Mouse (Mus musculus): ENCODE data around the gene Sftpa1.

The Sftpa1 gene

DNA sequence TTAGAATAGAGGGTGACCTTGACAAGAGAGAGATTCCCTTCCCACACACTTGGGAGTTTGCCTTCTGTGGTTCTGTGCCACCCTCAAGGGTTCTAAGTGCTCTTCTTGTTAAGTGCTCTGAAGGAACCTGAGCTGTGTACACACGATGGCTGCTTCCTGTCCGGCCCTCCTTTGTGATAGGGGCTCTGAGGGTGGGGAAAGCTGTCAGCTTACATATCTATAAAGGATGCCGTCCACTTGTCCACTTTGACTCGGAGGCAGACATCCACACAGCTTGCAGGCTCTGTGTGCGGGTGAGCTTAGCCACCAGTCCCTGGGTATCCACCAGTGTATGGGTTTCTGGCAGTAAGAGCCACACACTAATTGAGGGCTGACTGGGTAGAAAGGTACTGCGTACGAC lies at the start of gene Sftpa1:
TSS of gene Sftpa1 (plus strand) at position 243 of the 400 bp plus-strand sequence.
- DNase-seq, result no peak

DNA sequence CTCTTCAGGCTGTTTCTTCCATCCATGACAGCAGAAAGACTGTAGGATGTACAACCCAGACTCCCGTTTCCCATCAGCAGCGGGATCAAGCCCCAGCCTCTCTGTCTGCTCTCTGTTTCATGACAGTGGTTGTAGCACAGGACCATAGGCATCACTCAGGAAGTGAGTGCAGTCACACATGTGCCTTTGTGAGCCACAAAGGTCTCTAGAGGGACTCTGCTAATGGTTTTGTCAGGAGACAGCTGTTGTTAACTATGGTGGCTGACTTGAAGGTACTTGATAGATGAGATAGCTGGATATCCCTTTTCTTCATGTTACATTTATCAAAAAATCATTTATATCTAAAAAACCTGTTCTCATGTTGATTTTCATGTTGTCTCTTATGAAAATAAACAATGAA lies 49.2 kb upstream of the Sftpa1 start:
- DNase-seq, result no peak

DNA sequence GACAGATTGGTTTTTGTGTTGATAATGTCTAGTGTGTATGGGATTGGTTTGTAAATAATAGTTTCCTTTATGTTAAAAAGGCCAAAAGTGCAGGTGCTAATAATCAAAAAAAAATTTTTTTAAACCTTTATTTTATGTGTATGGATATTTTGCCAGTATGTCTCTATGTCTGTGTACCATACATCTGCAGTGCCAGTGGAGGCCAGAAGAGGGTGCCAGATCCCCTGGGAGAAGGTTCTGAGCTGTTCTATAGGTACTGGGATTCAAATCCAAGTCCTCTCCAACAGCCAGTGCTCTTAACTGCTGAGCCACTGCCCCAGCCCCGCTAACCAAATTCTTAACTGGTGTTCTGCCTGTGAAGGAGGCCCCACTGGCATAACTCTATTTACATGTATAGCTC lies 44.1 kb upstream of the Sftpa1 start:
- peak in 1 of 2 experiments; percentile 17 for DNase-seq

DNA sequence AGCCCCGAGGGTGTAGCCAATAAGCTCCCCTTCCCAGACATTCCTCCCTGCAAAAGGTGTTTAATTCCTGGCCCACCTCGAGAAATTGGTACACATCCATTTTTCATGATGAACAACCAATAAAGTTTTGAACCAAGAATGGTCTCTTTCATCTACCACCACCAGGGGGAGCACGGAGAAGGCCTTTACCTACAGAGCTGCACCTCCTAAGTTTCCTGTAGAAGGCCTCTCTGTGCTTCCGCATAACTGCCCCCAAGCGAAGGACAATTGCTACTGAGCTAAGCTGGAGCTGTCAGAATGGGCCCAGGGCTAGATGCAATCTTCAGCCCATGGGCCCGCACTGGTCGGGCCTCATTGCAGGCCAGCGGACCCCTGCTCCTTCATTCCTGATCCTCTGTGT lies 40.8 kb upstream of the Sftpa1 start:
- peak; percentile 33 to 45 for DNase-seq

DNA sequence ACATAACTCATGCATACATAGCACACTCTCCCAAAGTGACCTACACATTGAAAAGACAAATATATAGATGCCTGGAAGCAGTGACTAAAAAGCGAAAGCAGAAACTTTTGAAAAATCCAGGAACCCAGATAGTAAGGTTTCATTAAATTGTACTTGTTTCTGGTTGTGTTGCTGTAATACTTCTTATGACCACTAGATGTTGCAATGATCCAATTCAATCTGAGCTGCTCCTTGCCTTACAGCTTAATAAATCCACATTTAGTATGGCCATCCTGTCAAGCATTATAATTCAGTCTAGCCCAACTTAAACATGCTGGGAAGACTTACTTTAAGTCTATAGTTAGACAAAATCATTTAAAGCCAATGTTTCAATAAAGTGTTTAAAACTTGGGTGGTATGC lies 37.5 kb upstream of the Sftpa1 start:
- no peak for DNase-seq

DNA sequence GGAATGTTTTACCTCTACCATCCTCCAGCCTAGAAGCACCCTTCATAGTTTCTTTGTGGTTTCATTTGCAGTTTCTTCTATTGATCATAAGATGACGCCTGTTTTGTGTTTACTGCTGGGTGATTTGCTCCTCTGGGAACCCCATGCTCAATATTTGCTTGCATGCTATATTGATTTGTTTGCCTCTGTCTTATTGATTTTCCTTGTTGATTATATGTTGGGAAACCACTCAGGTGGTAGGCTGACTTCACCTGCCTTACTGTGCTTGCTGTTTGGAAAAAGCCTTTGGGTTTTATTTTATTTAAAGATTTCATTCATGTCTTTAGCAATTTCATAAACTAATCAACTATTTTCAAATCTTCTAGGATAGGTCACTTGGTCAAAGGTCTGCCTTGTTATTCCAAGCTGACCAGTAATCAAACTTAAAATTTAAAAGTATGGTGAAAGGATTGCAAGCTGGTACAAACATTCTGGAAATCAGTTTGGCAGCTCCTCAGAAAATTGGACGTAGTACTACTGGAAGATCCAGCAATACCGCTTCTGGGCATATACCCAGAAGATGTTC lies 35.2 kb upstream of the Sftpa1 start:
- DNase-seq, result no peak

DNA sequence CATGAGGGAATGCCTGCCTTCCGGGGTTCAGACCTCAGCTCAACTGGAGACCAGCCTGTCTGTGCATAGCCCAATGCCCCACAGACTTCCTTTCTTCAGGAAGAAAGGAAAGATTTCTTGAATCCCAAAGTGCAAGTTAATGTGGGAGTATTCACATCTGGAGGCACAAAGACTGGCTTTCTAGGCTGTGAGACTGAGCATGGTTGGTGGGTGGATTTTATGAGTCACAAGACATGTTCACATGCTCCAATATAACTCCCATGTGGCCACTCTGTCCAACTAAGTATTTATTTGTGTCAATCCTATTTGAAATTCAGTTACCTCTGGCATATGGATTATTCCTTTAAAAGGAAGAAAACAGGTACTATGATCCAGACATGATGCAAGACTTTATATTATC lies 32.9 kb upstream of the Sftpa1 start:
- DNase-seq, result no peak

DNA sequence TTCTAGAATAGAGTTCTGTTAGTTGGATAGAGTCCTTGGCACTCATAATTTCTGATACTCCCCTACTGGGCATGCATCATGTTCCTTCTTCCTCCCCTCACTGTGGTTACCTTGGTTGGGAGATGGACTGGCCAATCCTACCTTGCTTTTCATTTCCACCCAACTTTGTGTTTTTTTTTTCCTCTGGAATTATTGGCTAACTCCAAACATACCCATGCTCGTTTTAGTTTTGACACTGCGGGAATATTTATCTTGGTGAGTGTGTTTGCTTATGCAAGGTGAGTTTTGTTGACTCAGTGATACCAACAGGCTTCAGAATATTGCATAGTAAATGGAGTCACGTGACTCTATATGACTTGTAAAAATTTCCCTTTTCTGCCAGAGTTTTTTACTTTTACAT lies 30.9 kb upstream of the Sftpa1 start:
- no peak for DNase-seq

DNA sequence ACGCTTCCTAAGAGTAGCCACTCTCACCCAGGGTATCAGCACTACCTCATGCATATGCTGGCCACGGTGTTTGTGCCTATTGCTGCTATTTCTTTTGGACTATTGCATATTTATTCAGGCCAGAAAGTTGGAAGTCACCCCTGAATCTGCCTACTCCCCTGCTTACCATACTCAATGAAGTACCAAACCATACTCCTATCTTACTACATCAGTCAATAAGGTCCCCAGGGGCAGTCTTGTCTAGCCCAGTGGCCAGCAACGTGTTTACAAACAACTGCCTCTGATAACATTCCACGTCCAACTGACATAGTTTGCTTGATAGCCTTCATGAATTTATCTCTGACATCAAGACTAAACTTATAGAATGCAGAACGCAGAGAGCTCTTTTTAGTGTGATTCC lies 30.3 kb upstream of the Sftpa1 start:
- DNase-seq, result no peak

DNA sequence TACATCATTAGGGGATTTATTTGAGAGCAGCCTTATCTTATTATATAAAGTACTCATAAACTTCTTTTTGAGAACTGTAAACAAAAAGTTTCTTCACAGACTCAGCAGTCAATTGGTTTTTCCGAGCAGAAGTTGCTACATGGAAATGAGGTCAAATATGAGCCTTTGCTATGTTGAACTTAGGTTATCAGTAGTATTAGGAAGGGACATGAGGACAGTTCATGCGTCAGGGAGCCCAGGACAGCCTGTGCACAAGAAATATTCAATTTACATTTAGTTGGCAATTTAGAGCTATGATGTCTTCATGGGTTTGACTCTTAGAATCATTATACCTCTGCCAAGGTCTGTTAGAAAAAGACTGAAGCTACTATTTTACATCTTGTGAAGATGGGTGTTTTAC lies 29.3 kb upstream of the Sftpa1 start:
- no peak for DNase-seq

DNA sequence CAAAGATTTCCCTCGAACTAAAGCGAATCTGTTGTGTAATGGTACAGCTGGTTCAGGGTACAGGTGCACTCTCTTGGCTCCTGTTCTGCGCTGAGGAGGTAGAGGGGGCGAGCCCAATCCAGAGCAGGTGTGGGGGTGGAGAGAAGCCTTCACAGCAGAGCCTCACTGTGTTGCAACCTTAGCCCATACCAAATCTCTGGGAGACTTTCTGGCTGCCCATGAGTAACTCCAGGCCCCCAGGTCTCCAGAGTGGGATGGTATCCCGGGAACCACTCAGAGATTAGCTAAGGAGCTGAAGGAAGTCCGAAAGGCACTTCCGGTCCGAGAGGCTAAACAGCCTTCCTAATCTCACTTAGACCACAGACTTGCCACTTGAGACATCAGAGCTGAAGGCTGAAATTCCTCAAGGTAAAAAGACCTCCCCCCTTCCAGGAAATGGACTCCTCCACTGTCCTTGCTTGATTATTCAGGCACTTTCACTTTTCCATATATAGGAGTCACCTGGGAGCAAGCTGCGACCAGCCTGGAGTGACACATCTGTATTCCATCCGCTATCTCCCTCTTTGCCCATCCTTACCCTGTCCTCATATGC lies 26.6 kb upstream of the Sftpa1 start, which contains the start of gene Mat1a:
TSS of gene Mat1a (plus strand) at position 183 of the 592 bp plus-strand sequence.
- no peak for DNase-seq

DNA sequence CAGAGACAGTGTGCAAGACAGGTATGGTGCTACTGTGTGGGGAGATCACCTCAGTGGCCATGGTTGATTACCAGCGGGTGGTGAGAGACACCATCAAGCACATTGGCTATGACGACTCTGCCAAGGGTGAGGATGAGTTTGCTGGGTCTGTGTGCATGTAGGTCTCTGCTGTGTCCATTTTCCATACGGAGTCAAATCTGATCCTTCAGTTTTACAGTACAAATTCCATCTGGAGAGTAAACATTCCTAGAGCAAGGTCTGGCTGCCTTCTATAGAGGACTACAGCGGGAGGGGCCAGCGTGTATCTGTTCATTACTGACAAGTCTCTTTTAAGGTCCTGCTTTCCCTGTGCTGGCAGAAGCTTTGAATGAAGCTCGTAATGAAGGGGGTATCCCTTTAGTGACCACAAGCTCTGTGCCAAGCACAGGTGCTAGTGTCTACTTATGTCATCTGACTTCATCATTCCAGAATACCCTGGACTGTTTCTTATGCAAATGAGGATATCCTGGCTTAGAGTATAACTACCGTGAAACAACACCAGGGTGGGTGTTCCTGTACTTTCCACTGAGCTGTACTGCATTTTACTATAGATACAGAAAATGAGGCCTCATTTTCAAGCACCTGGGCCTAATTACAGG lies 20.4 kb upstream of the Sftpa1 start:
- DNase-seq, result no peak

DNA sequence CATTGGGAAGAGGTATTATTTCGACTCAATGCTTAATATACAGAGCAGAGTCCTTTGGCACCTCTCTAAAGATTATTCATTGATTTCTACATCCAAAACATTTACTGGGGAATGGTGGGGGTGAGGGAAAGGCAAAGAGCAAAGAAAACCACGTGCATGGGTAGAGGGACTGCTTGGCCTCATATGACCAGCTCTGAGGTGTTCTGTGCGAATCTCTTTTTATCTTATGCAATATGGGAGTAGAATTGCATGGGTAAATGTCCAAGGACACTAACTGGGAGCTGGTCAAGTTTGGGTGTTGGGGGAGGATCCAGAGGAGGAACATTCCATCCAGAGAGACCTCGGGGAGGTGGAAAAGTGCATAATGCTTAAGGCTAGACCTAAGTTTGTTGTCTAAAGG lies 18.6 kb upstream of the Sftpa1 start:
- DNase-seq, result no peak

DNA sequence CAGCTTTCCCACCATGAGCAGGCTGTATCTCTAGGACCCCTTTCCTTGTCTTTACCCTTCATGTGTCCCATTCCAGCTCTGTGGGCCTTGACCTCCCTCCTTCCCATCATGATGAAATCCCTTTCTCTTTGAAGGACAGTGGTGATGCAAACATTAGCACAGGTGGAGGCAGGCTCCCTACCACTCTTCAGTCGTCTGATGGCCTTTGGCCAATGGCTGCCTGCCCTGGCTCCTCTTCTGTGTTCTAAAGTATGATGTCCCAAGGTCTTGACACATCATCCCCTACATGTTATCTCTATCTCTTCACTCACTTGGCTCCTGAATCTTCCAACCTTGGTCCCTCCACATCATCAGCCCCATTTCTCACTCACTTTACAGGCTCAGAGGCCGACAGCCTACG lies 15.3 kb upstream of the Sftpa1 start:
- DNase-seq, result peak; percentile 72 to 75

DNA sequence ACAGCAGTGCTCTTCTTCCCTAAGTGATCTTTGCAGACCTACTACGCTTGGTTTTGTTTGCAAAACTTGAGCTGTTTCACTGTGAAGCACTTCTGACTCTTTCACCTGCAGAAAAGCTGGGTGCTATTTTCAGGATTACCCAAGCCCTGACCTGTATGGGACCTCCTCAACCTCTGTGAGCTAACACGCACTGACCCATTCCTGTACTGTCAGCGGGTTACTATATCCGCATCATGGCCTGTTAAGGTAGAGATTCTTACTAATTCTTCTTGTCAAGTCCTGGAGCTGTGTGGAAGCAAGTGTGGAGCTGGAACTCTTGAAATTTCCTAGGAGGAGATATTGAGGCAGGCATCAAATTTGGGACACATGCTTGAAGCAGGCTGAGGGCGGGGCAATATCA lies 6.9 kb upstream of the Sftpa1 start:
- DNase-seq, result no peak

DNA sequence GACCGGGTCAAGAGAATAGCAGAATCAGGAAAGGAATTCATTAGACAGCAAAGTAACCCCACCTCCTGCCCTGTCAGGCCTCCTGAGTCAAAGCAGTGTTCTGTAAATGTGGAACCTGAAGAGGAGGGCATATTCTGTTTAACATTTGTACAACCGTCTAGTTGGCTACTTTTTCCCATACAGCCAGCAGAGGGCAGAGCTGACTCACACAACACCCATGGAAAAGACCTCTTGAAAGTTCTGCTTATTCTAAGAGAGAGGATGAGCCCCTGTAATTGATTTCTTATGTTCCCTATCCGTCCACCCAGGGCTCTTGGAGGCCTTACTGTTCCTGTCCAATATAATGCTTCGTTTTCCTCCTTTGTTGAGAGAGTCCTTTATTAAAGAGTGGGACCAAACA lies 3.6 kb upstream of the Sftpa1 start:
- DNase-seq, result peak; percentile 22 to 35

DNA sequence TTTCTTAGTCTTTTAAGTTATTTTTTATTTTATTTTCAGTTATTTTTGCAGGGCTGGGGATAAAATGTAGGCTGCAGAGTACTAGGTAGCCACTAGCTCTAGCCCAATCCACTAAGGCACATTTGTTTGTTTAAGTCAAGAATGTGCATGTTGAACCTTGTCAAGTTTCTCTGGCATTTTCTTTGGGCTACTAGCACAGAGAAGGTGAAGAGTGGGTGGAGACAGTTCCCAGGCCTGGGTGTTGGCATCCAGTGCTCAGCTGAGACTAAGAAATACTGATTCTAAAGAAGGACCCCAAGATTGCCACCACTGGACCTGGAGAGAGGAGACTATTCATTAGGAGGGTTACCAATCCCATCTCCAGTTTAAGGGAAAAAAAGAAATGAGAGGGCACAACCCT lies 5.4 kb downstream of the Sftpa1 start:
- DNase-seq, result no peak

DNA sequence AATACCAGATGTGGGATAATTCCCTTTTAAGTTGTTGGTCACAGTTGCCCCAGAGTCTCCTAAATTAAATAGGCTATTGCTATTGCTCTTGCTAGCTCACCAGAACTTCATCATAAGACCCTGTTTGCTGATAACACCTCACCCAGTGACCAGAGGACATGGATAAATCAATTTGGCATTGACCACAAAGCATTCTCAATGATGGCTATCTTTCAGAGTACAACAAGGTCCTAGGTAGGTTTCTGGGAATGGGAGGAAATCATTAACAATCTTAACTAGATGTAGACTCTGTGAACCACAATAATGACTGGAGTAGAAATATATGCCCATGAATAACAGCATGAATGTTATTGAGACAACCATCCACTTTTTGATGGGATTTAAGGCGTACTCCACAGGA lies 9.1 kb downstream of the Sftpa1 start:
- no peak for DNase-seq

DNA sequence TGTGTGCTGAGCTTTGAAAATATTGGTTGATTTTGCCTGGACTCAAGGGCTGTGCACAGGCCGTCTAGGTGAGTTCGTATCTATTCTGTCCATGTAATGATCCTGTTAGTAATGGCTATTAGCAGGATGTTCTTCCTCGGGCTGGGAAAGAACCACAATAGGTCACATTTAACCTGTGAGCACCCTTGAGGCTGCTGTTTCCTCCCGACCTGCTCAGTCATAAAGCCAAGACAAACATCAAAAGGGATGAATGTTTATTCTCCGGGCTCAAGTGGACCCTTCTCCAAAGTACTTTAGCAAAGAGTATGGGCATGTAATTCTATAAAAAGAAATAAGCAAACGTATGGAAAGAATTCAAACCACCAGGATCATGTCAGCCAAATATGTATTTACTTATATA lies 14.5 kb downstream of the Sftpa1 start:
- no peak for DNase-seq

DNA sequence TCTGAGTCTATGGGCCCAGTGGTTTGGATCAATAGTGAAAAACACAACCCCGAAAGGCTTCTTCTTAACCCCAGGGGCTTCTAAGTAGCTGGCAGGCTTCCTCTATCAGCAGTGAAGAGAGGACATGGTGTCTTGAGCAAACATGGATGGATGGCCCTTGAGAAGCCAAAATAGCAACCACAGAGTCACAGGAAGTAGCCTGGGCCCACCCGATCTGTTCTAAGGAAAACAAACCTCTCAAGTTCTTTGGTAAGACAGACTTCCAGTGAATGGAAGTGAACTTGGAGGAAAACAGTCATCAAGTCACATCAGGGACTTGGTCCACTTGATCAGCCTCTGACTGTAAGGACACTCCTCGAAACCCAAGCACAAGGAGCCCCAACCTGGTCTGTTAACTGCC lies 15.3 kb downstream of the Sftpa1 start:
- DNase-seq, result no peak

DNA sequence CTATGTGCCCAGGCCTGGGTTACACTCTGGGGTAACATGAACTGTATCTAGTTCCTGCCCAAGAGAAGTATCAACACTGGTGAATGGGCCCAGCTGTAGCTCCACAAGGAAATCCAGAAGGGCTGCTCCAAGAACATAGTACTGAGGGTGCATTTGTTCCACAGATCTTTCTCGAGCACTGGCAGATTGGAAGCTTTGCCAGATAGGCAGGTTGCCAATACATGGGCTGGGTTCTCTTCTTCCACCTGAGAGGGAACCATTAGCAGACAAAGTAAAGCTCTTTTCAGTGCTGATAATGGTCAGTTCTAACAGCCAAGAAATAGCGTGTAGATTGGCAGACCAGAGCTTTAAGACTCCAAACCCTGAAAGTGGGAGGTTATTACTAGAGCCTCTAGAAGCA lies 15.8 kb downstream of the Sftpa1 start:
- peak; percentile 25 to 31 for DNase-seq

DNA sequence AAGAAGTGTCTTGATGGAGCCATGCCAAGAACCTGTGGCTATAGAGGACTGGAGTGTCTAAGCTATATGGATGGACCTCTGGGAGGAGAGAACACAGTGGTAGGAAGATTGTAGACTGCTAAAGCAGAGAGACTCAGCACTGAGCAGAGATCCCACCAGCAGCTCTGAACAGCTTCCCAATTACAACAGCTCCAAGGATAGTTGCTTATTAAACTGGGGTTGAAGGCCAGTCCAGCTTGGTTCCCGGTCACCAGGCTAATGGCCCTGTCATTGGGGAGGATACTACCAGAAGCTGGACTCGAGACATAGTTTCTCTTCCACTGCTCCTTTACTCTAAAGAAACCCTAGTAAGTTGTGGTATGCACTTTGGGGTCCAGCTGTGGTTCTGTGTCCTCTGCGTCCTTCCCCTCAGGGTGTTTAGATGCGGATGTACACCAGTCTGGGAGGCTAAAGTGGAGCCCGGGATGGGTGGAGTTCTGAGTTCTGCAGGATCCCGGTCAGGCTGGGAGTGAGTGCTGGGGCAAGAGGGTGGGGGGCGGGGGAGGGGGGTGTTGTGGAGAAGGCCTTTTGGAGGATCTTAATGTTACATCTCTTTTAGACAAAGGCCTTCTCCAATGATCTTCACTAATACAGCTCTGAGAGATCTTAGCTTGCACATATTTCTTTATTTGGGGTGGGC lies 19.8 kb downstream of the Sftpa1 start, which contains the start of gene Mbl1:
TSS of gene Mbl1 (plus strand) at position 239 of the 679 bp plus-strand sequence.
- no peak for DNase-seq

DNA sequence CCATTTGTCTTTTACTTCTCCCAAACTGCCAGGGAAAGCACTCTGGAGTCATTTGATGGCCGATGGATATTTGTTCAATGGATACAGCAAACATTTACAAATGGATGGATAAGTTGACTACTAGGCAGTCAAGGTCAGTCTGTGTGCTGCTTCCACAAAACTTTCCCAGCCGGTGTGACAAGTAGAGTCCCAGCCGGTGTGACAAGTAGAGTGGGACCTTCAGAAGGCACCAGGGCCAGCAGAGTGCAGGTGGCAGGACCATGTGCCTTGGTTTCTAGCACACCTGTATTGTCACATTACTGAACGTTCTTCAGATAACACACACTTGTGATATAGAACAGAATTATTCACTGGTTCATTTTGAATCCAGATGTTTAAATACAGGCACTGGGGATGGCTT lies 28.5 kb downstream of the Sftpa1 start:
- DNase-seq, result no peak

DNA sequence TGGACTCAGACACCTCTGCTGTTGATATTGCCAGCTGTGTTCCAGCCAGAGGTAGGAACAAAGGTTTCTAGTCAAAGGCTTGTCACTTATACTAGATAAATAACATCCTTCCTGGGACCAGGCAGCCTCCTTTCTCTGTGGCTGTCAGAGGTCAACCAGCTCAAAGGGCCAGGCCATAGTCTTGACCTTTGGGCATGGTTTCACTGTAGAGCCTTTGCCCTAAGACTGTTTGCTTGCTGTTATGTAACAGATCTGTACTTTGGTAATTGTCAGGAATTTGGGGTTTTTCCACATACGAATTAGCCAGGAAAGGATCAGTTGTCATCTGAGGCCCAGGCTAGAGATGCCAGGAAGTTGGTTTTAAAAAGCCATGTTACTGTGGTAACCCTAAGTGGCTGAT lies 29.2 kb downstream of the Sftpa1 start:
- no peak for DNase-seq

Measured in cerebellum, postnatal 14 days (tissue).